Mouse (Mus musculus) embryonic stem cell, embryonic (primary cell): Measurements from ENCODE around the gene Fut2.

ENCODE experiments used
- CTCF ChIA-PET, 4 experiments: fragments of 300-600 bp in 2 of 4; fragments of 350-600 bp in 2 of 4; sonication (Branson Sonifier 250); formaldehyde crosslinking; loops; one replicate each; lab custom pipeline; 2022; ENCODE audit warnings: inconsistent platforms in 2 of 4; lab: Charles Lee
- POLR2A ChIA-PET, 4 experiments: fragments of 300-600 bp in 2 of 4; fragments of 350-600 bp in 2 of 4; sonication (Branson Sonifier 250); formaldehyde crosslinking; loops; one replicate each; lab custom pipeline; 2022; ENCODE audit warnings: antibody characterized with exemption in 4 of 4, inconsistent platforms in 1 of 4; lab: Charles Lee

Fut2 gene

GRCm38 (mm10) chr7:45626571-45627076 lies 39.6 kb downstream of the Fut2 start:
- ChIA-PET CTCF (interaction anchor here in 3 of 4 experiments (0.7 to 3.0 kb wide), 4 partner anchors 9 to 180 kb away, joined by 3 to 20 read pairs (median 8); partner anchors contain the start of genes Fut1 (in 1 of the 3) and Ntn5 (in 1 of the 3)), POLR2A (interaction anchor here (0.6 to 6.2 kb wide), 15 partner anchors 9 to 101 kb away, joined by 3 to 78 read pairs (median 6); partner anchors contain the start of genes Fut1 (in 2 of the 4), Car11 (in 1 of the 4), Fgf21 (in 1 of the 4) and Mamstr (in 1 of the 4))

DNA sequence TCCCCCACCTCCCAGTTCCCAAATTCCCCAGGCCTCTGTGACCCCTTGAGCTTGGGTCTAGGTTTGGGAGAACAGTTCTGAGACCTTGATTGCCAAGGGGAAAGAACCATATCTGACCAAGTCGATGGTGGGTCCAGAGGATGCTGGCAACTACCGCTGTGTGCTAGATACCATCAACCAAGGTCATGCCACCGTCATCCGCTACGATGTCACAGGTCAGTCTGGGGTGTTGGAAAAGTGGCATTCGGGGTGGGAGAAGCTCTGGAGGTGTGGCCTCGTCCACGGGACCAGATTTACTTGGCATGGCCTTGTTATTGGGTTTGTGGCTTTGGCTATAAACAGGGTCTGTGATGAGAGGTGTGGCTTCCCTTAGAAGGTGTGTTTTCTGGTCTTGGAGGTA lies 40.7 kb downstream of the Fut2 start:
- ChIA-PET POLR2A (interaction anchor here in 3 of 4 experiments (0.6 to 6.2 kb wide), 10 partner anchors 8 to 293 kb away, joined by 3 to 78 read pairs (median 4); partner anchors contain the start of genes Fut1 (in 2 of the 3) and Fgf21 (in 1 of the 3)), CTCF (interaction anchor here in 1 of 4 experiments (0.6 to 1.0 kb wide), 2 partner anchors 10 to 114 kb away, joined by 5 to 12 read pairs; no protein-coding TSS in a partner anchor)

- CTCF ChIA-PET: interaction anchor here in 2 of 4 experiments (0.5 to 1.0 kb wide), 2 partner anchors 41 to 115 kb away, joined by 3 to 5 read pairs; no protein-coding TSS in a partner anchor
These were observed 41.5 kb downstream of the Fut2 start for GRCm38 (mm10) chr7:45624718-45625117.

DNA sequence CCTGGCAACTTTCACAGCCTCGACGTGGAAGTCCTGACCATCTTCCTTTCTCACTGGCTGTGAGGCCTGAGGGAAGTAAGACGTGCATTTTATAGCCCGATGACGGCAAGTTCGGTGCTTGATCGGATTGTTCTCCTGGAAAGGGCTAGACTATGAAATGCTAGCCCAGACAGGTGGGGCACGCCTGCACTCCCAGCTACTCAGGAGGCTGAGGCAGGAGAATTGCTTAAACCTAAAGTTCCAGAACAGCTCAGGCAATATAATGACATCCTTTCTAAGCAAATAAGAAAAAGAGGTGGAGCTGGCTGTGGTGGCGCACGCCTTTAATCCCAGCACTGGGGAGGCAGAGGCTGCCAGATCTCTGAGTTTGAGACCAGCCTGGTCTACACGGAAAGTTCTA lies 42.7 kb downstream of the Fut2 start:
- ChIA-PET POLR2A (interaction anchor here in 3 of 4 experiments (0.6 to 1.4 kb wide), 8 partner anchors 8 to 64 kb away, joined by 3 to 4 read pairs (median 3); partner anchors contain the start of gene Fgf21 (in 1 of the 3)), CTCF (interaction anchor here in 1 of 4 experiments (0.6 to 1.2 kb wide), 3 partner anchors 34 to 92 kb away, joined by 3 read pairs; no protein-coding TSS in a partner anchor)

More at GRCm38 (mm10) chr7:45624718-45625117, 41.5 kb downstream of the Fut2 start:
- POLR2A ChIA-PET: interaction anchor here in 3 of 4 experiments (0.5 to 1.3 kb wide), 6 partner anchors 9 to 84 kb away, joined by 3 to 4 read pairs (median 3); no protein-coding TSS in a partner anchor

DNA sequence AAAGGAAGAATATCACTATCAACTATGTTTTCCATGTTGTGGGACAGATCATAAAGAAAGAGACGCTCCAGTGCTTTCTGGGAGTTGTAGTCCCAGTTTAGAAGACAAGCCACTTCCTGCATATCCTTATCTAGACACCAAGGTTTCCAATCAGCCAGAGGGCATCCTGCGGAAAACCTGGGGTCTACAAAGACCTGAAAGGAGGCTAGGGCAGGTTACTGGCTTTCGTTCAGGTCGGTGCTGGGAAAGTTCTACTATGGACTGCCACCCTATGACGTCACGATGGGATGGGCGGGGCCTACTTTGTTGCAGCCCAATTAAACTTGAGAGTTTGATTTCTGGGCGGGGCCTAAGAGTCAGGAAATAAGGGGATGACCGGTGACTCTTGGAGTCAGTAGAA lies 44.8 kb downstream of the Fut2 start, which contains the start of gene Izumo1:
Gene Izumo1 (plus strand): TSS at position 369 of the 400 bp plus-strand sequence.
- ChIA-PET POLR2A (interaction anchor here in 3 of 4 experiments (0.7 to 1.6 kb wide), 5 partner anchors 12 to 232 kb away, joined by 3 to 4 read pairs (median 4); no protein-coding TSS in a partner anchor), CTCF (interaction anchor here in 1 of 4 experiments (0.6 to 1.3 kb wide), 2 partner anchors 62 to 63 kb away, joined by 3 to 4 read pairs; partner anchors contain the start of gene Ntn5)

- POLR2A ChIA-PET: interaction anchor here in 2 of 4 experiments (1.0 to 5.5 kb wide), 3 partner anchors 8 to 13 kb away, joined by 3 to 78 read pairs (median 40); partner anchors contain the start of gene Rasip1 (in 2 of the 2)
- CTCF ChIA-PET: interaction anchor here in 1 of 4 experiments (0.7 kb wide), 1 partner anchor 63 kb away, joined by 4 read pairs; no protein-coding TSS in a partner anchor
These were observed 46.6 kb downstream of the Fut2 start for GRCm38 (mm10) chr7:45619592-45619991.

- POLR2A ChIA-PET: interaction anchor here (0.5 to 5.5 kb wide), 22 partner anchors 9 to 1201 kb away, joined by 3 to 78 read pairs (median 5); partner anchors contain the start of genes Rasip1 (in 3 of the 4), Ftl1 (in 1 of the 4), Lmtk3 (in 1 of the 4) and Ntf5 (in 1 of the 4)
These were observed 47.9 kb downstream of the Fut2 start for GRCm38 (mm10) chr7:45618316-45618715.

GRCm38 (mm10) chr7:45617042-45617695 lies 49.0 kb downstream of the Fut2 start, which contains the start of gene Fut1:
Gene Fut1, plus strand, starts transcription at chr7:45617289.
- CTCF ChIA-PET: interaction anchor here (0.6 to 3.3 kb wide), 17 partner anchors 11 to 386 kb away, joined by 3 to 20 read pairs (median 4); partner anchors contain the start of genes Ntn5 (in 2 of the 4), Gys1 (in 1 of the 4) and Rasip1 (in 1 of the 4)
- POLR2A ChIA-PET: interaction anchor here (0.5 to 5.5 kb wide), 51 partner anchors 9 to 302 kb away, joined by 3 to 78 read pairs (median 5); partner anchors contain the start of genes Rasip1 (in 4 of the 4), Plekha4 (in 3 of the 4), Ppp1r15a (in 3 of the 4) and Dbp (in 1 of the 4)

More at GRCm38 (mm10) chr7:45618316-45618715, 47.9 kb downstream of the Fut2 start:
- CTCF ChIA-PET: interaction anchor here in 2 of 4 experiments (1.5 to 3.3 kb wide), 4 partner anchors 10 to 51 kb away, joined by 6 to 20 read pairs (median 12); partner anchors contain the start of gene Rasip1 (in 1 of the 2)

- CTCF ChIA-PET: interaction anchor here (0.6 to 3.3 kb wide), 22 partner anchors 9 to 535 kb away, joined by 3 to 20 read pairs (median 4); partner anchors contain the start of genes Ntn5 (in 3 of the 4) and Rasip1 (in 1 of the 4)
- POLR2A ChIA-PET: interaction anchor here in 3 of 4 experiments (0.6 to 5.5 kb wide), 50 partner anchors 8 to 303 kb away, joined by 3 to 78 read pairs (median 4); partner anchors contain the start of genes Rasip1 (in 3 of the 3), Bax (in 1 of the 3), Dbp (in 1 of the 3) and Gys1 (in 1 of the 3)
These were observed 49.9 kb downstream of the Fut2 start for GRCm38 (mm10) chr7:45616277-45616676.

- ChIA-PET POLR2A (interaction anchor here in 1 of 4 experiments (0.9 to 6.4 kb wide), 4 partner anchors 9 to 108 kb away, joined by 3 to 42 read pairs (median 3); partner anchors contain the start of genes Rasip1 and Sphk2), CTCF (interaction anchor here in 1 of 4 experiments (1.1 kb wide), 1 partner anchor 14 kb away, joined by 3 read pairs; no protein-coding TSS in a partner anchor)
These were observed 56.7 kb downstream of the Fut2 start for GRCm38 (mm10) chr7:45609511-45609910.

DNA sequence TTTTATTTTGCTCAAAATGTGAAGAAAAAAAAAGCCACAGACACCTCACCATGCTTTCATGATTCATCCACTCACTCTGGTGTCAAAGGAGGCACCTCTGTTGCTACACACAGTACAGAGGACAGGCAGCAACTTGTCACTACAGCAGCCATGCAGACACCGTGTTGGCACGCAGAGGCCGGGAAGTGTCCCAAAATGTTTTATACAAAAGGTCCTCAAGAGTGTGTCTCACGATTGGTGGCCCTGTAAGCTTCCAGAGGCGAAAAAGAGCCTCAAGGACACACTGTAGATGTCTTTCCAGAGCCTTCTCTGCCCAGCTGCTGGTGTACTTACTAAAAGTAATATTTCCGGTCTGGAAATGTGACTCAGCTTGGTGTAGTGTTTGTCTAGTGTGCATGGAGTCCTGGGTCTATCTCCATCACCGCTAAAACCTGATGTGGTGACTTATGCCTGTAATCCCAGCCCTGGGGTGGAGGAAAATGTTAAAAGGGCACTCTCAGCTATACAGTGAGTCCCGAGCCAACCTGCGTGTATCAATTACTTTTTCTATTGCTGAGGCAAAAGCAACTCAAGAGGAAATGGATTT lies 60.4 kb downstream of the Fut2 start:
- ChIA-PET POLR2A (interaction anchor here in 3 of 4 experiments (0.6 to 2.2 kb wide), 23 partner anchors 9 to 124 kb away, joined by 3 to 10 read pairs (median 4); partner anchors contain the start of genes Fut1 (in 2 of the 3), Izumo1 (in 2 of the 3), Fut2 (in 1 of the 3) and Plekha4 (in 1 of the 3)), CTCF (interaction anchor here in 3 of 4 experiments (0.5 to 2.0 kb wide), 6 partner anchors 11 to 256 kb away, joined by 3 to 8 read pairs (median 4); partner anchors contain the start of genes Gys1 (in 1 of the 3) and Ntn5 (in 1 of the 3))

DNA sequence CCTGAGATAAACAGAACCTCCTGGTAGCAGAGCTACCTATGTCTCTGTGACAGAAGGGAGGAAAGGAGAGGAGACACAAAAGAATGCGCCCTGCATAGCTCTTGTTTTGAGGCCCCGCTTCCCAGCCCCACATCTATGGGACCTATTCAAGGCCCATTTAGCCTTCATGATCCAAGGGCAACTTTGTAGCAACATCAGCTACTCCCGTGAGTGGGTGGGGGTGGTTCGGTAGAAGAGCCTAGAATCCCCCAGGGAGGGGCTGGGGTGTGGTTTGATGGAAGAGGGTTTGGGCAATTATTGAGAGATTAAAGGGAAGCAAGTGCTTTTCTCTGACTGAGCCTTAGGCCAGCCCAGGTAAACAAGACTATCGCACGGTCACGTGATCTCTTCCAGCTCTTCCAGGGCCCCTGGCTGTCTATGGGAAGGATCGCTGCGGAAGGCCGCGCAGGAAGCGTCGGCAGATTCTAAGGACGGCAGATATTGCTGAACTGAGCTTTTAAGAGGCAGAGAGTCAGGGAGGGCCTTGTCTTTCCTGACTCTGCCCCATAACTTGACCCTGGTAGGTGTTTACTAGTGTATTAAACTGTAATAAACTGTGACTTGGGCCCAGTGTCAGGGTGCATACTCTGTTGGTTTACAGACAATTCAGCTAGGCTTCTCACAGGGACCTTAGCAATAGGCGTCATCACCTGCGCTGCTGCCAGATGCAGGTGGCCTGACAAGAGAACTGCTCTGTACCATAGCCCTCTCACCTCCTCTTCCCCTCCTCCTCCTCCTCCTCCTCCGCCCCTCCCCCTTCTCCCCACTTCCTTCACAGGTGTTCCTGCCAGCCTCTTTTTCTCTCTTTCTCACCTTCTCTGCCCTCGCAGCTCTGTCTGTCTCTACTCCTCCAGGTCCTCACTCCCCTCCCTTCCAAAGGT lies 67.0 kb downstream of the Fut2 start:
- ChIA-PET POLR2A (interaction anchor here (0.5 to 46.0 kb wide), 48 partner anchors 8 to 1207 kb away, joined by 3 to 1068 read pairs (median 4); partner anchors contain the start of genes Ftl1 (in 2 of the 4), Fut1 (in 2 of the 4), Bax (in 1 of the 4) and Fam83e (in 1 of the 4)), CTCF (interaction anchor here in 3 of 4 experiments (0.8 to 2.5 kb wide), 16 partner anchors 8 to 132 kb away, joined by 3 to 8 read pairs (median 4); partner anchors contain the start of genes Ntn5 (in 1 of the 3), Rasip1 (in 1 of the 3) and Tulp2 (in 1 of the 3))
